Mouse (Mus musculus): ENCODE results near the gene Mllt10. TPM values are rescaled to one million over a fixed set of nuclear protein-coding genes. Genes with fewer than 3 reads are reported as not detected.

Gene Mllt10
- polyA plus RNA-seq, 1 experiment: 9.2 TPM

- Histone ChIP-seq H3K4me1 (ENCODE audit: control insufficient read depth, insufficient read depth, insufficient read length, low read length) (no peaks in the 10 kb centered on the region; the same call in 1 of the 2 replicates), H3K4me3 (ENCODE audit: insufficient read depth, low read depth, low read length) (no peak overlapping the region), H3K27ac (replicated peaks; ENCODE audit: low read depth, low read length) (no peak overlapping the region)
Observed at GRCm38 (mm10) chr2:18030581-18030980, 24.5 kb upstream of the Mllt10 start.

GRCm38 (mm10) chr2:18031271-18031821, 23.7 kb upstream of the Mllt10 start:
- Histone ChIP-seq H3K27ac (replicated peaks; ENCODE audit: low read depth, low read length) (no peak overlapping the region), H3K4me1 (ENCODE audit: control insufficient read depth, insufficient read depth, insufficient read length, low read length) (no peaks in the 10 kb centered on the region; the same call in 1 of the 2 replicates), H3K4me3 (ENCODE audit: insufficient read depth, low read depth, low read length) (peak overlapping the region; percentile 58)

- H3K4me1 ChIP-seq (ENCODE audit: control insufficient read depth, insufficient read depth, insufficient read length, low read length): no peaks in the 10 kb centered on the region; the same call in 1 of the 2 replicates
- H3K4me3 ChIP-seq (ENCODE audit: insufficient read depth, low read depth, low read length): peak overlapping the region; percentile 58
- no peak overlapping the region for H3K27ac ChIP-seq (replicated peaks; ENCODE audit: low read depth, low read length)
Observed at GRCm38 (mm10) chr2:18031831-18032537, 23.1 kb upstream of the Mllt10 start.

GRCm38 (mm10) chr2:18032538-18032895, 22.5 kb upstream of the Mllt10 start:
- H3K4me1 ChIP-seq (ENCODE audit: control insufficient read depth, insufficient read depth, insufficient read length, low read length): no peaks in the 10 kb centered on the region; the same call in 1 of the 2 replicates
- no peak overlapping the region for H3K27ac ChIP-seq (replicated peaks; ENCODE audit: low read depth, low read length)
- H3K4me3 ChIP-seq (ENCODE audit: insufficient read depth, low read depth, low read length): no peak overlapping the region

- Histone ChIP-seq H3K4me1 (ENCODE audit: control insufficient read depth, insufficient read depth, insufficient read length, low read length) (no peaks in the 10 kb centered on the region; the same call in 1 of the 2 replicates), H3K4me3 (ENCODE audit: insufficient read depth, low read depth, low read length) (no peak overlapping the region), H3K27ac (replicated peaks; ENCODE audit: low read depth, low read length) (no peak overlapping the region)
Observed at GRCm38 (mm10) chr2:18033166-18034108, 21.6 kb upstream of the Mllt10 start.

GRCm38 (mm10) chr2:18034371-18035250, 20.4 kb upstream of the Mllt10 start:
- H3K4me3 ChIP-seq (ENCODE audit: insufficient read depth, low read depth, low read length): no peak overlapping the region
- H3K27ac ChIP-seq (replicated peaks; ENCODE audit: low read depth, low read length): no peak overlapping the region
- no peaks in the 10 kb centered on the region; the same call in 1 of the 2 replicates for H3K4me1 ChIP-seq (ENCODE audit: control insufficient read depth, insufficient read depth, insufficient read length, low read length)

GRCm38 (mm10) chr2:18037491-18037890, 17.5 kb upstream of the Mllt10 start, which contains the start of gene A930004D18Rik:
TSS of gene A930004D18Rik (minus strand) at chr2:18037737.
- no peaks in the 10 kb centered on the region for H3K4me1 ChIP-seq (ENCODE audit: control insufficient read depth, insufficient read depth, insufficient read length, low read length)
- H3K4me3 ChIP-seq (ENCODE audit: insufficient read depth, low read depth, low read length): no peak within 1 kb of the TSS
- H3K27ac ChIP-seq (replicated peaks; ENCODE audit: low read depth, low read length): no peak within 1 kb of the TSS

- Histone ChIP-seq H3K4me3 (ENCODE audit: insufficient read depth, low read depth, low read length) (no peak overlapping the region), H3K27ac (replicated peaks; ENCODE audit: low read depth, low read length) (no peak overlapping the region), H3K4me1 (ENCODE audit: control insufficient read depth, insufficient read depth, insufficient read length, low read length) (no peaks in the 10 kb centered on the region)
Observed at GRCm38 (mm10) chr2:18038141-18038752, 16.8 kb upstream of the Mllt10 start.

GRCm38 (mm10) chr2:18038895-18039371, 16.1 kb upstream of the Mllt10 start:
- Histone ChIP-seq H3K4me3 (ENCODE audit: insufficient read depth, low read depth, low read length) (no peak overlapping the region), H3K27ac (replicated peaks; ENCODE audit: low read depth, low read length) (no peak overlapping the region), H3K4me1 (ENCODE audit: control insufficient read depth, insufficient read depth, insufficient read length, low read length) (no peaks in the 10 kb centered on the region)

GRCm38 (mm10) chr2:18039566-18040290, 15.3 kb upstream of the Mllt10 start:
- Histone ChIP-seq H3K4me1 (ENCODE audit: control insufficient read depth, insufficient read depth, insufficient read length, low read length) (no peaks in the 10 kb centered on the region), H3K4me3 (ENCODE audit: insufficient read depth, low read depth, low read length) (peak overlapping the region; percentile 6; the same call in 1 of the 2 replicates), H3K27ac (replicated peaks; ENCODE audit: low read depth, low read length) (no peak overlapping the region)

- Histone ChIP-seq H3K27ac (replicated peaks; ENCODE audit: low read depth, low read length) (no peak overlapping the region), H3K4me1 (ENCODE audit: control insufficient read depth, insufficient read depth, insufficient read length, low read length) (no peaks in the 10 kb centered on the region), H3K4me3 (ENCODE audit: insufficient read depth, low read depth, low read length) (no peak overlapping the region)
Observed at GRCm38 (mm10) chr2:18040347-18041160, 14.5 kb upstream of the Mllt10 start.

GRCm38 (mm10) chr2:18041199-18041885, 13.7 kb upstream of the Mllt10 start:
- 0 out of 2 replicates have a peak, but pooled peaks cover 6% of the 10 kb centered on the region for H3K4me1 ChIP-seq (ENCODE audit: control insufficient read depth, insufficient read depth, insufficient read length, low read length)
- no peak overlapping the region for H3K27ac ChIP-seq (replicated peaks; ENCODE audit: low read depth, low read length)

More at GRCm38 (mm10) chr2:18041199-18041885, 13.7 kb upstream of the Mllt10 start:
- H3K4me3 ChIP-seq (ENCODE audit: insufficient read depth, low read depth, low read length): no peak overlapping the region

Data from brown adipose tissue, adult 24 weeks (tissue).